Mouse (Mus musculus) forebrain, embryonic 14.5 days (tissue): ENCODE measurements around the gene Ugt1a10. TPM values are rescaled to one million over a fixed set of nuclear protein-coding genes. Genes with fewer than 3 reads are reported as not detected.
"Not testable (repeated sequence)": the region's sequence is repeated elsewhere in the genome, so short reads cannot be mapped to it uniquely, and the experiment has no call there.

Experiments used
- ATAC-seq: fragments of 200-750 bp; cut with Nextera tagmentation; 2 replicates; pipeline ENCODE4 v1.8.0; 2017; ENCODE audit warnings: mild to moderate bottlenecking, moderate library complexity
- DNase-seq: peaks from one replicate; pipeline ENCODE4 v3.0.0-alpha.2; 2015; ENCODE audit warnings: low spot score
- H3K27ac ChIP-seq: fragments of 300-500 bp; sonication (generic); 2 replicates; pipeline ENCODE4 v1.5.1; 2014; ENCODE audit warnings: low read depth, mild to moderate bottlenecking, control low read depth, low read length, moderate library complexity
- H3K27me3 ChIP-seq: fragments of 300-500 bp; sonication (generic); replicated peaks from 2 replicates; pipeline ENCODE4 v1.6.1; 2014; ENCODE audit warnings: low read length, control low read depth, mixed read lengths; ENCODE audit not compliant: control insufficient read depth, insufficient read depth
- H3K36me3 ChIP-seq: fragments of 300-500 bp; sonication (generic); 2 replicates; pipeline ENCODE4 v1.6.1; 2014; ENCODE audit warnings: low read length, control low read depth; ENCODE audit not compliant: control insufficient read depth, insufficient read depth
- H3K4me1 ChIP-seq: fragments of 300-500 bp; sonication (generic); 2 replicates; pipeline ENCODE4 v1.6.1; 2014; ENCODE audit warnings: antibody characterized with exemption, low read length, control low read depth; ENCODE audit not compliant: control insufficient read depth, insufficient read depth
- H3K4me2 ChIP-seq: fragments of 300-500 bp; sonication (generic); 2 replicates; pipeline ENCODE4 v1.6.1; 2014; ENCODE audit warnings: mild to moderate bottlenecking, control low read depth, low read length
- H3K4me3 ChIP-seq: fragments of 300-500 bp; sonication (generic); 2 replicates; pipeline ENCODE4 v1.5.1; 2014; ENCODE audit warnings: low read depth, low read length, control low read depth
- H3K9ac ChIP-seq: fragments of 300-500 bp; sonication (generic); 2 replicates; pipeline ENCODE4 v1.6.1; 2014; ENCODE audit warnings: mild to moderate bottlenecking, low read length, control low read depth, moderate library complexity
- H3K9me3 ChIP-seq: fragments of 300-500 bp; sonication (generic); replicated peaks from 2 replicates; pipeline ENCODE4 v1.6.1; 2016; ENCODE audit warnings: low read length, control low read depth, mixed read lengths; ENCODE audit not compliant: control insufficient read depth
- WGBS: fragments of 180-500 bp; shearing (Covaris S2); extraction: QIAGEN DNeasy Blood & Tissue Kit; methylation state at CpG from one replicate; pipeline ENCODE4 v1.1.7; 2014; 5-methylcytosine and 5-hydroxymethylcytosine counted together
- polyA plus RNA-seq: library from polyadenylated mRNA; unstranded; fragments of >200 nt; fragmentation: Nextera tagmentation; extraction: Ambion mirVana; gene quantifications from 2 replicates; pipeline ENCODE4 v1.2.1, GENCODE M21; 2014

Ugt1a10 gene
- polyA plus RNA-seq, 1 experiment from 2014 or later = not detected

DNA sequence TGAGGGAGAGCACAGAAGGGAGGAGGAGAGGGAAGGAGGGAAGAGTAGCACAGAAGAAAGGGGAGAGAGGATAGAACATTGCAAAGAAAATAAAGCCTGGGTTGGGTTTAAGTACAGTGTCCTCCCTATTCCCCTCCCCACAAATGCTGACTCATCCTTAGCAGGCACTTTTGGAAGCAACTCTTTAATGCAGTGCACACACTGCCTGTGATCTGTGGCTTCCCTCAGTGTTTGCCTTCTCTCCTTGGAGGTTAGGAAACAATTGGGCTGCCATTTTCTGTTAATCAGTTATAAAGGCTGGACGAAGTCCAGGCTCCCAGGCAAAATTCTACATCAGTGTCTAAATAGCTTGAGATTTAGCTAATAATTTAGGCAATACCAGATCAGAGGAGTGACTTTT is 85.3 kb downstream of the Ugt1a10 start:
- H3K27ac ChIP-seq, DNase-seq, H3K9ac ChIP-seq, H3K36me3 ChIP-seq, ATAC-seq, H3K9me3 ChIP-seq, H3K4me2 ChIP-seq, H3K4me1 ChIP-seq, H3K27me3 ChIP-seq, H3K4me3 ChIP-seq: not testable (repeated sequence)
- WGBS = 33% methylated on average over 1 of the region's 1 CpGs

DNA sequence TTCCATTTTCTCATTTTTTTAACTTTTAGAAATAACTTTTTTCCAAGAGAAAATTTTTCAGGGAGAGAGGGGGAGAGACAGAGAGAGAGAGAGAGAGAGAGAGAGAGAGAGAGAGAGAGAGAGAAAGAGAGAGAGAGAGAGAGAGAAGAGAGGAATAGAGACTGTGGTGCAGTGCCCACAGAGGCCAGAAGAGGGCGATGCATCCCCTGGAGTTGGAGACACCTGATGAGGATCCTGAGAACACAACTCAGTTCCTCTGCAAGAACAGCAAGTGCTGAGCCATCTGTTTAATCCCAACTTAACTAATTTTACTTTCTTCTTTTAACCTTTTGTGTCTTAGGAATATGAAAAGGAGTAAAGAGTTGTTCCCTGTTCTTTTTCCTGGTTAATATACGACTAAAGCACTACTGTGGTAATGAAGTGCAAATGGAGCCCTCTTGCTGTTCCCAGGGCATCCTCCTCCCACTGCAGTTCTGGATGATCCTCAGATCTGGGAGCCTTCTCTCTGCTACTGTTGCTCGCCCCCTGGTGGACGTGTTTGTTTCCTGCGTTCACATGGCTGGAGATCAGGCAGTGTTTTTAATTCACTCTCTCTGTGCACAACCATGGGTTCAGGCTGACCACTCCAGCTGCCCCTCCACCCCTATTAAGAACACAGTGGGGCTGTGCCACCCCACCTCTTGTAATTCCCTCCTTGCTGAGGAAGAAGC is 88.9 kb downstream of the Ugt1a10 start:
- not testable (repeated sequence) for H3K27me3 ChIP-seq, H3K4me3 ChIP-seq, H3K4me1 ChIP-seq, H3K9ac ChIP-seq, H3K9me3 ChIP-seq, H3K27ac ChIP-seq, H3K4me2 ChIP-seq, ATAC-seq, H3K36me3 ChIP-seq
- WGBS = 0% methylated on average over 4 of the region's 5 CpGs
- peak; percentile 6 for DNase-seq

DNA sequence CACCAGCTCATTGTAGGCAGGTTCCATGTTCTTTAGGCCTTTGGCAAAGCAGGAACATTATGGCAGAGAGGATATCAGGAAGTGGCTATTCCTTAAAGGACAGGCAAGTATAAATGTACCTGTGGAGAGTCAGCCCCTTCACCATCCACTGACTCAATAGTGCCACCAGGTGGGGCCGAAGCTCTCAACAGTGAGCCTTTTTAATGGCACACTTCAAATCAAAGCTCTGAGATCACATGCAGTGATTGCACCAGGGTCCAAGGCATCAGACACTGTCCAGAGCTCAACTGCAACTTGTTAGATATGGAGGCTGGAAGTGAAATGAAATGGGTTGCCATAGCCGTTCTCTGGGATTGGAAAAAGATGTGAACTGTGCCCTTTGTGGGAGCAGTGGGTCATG is 90.1 kb downstream of the Ugt1a10 start:
- not testable (repeated sequence) for H3K4me2 ChIP-seq, H3K9me3 ChIP-seq, H3K36me3 ChIP-seq, H3K27ac ChIP-seq, H3K27me3 ChIP-seq, ATAC-seq, H3K9ac ChIP-seq, H3K4me1 ChIP-seq, H3K4me3 ChIP-seq
- 71% methylated on average over 2 of the region's 2 CpGs for WGBS
- DNase-seq = peak; percentile 14

DNA sequence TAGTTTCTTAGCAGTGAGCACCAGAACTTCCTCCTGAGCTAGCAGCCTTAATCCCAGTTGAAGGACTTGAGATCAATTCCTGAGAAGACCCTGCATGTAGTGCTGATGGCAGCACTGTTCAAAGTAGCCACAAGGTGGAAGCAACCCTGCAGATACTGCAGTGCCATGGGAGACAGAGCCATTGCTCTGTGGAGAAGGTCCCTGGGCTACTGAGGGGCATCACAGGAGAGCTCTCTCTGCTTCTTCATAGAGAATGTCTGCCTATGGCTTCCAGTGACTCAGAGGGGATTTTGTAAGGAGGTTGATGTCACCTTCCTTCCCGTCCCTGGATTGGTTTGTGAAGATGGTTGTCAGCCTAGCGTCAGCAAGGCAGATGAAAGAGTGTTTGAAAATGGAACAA is 94.9 kb downstream of the Ugt1a10 start:
- not testable (repeated sequence) for H3K4me2 ChIP-seq, H3K4me1 ChIP-seq, DNase-seq, H3K36me3 ChIP-seq, H3K27ac ChIP-seq, H3K27me3 ChIP-seq, H3K9me3 ChIP-seq, H3K4me3 ChIP-seq, H3K9ac ChIP-seq, ATAC-seq
- 67% methylated on average over 2 of the region's 2 CpGs for WGBS

DNA sequence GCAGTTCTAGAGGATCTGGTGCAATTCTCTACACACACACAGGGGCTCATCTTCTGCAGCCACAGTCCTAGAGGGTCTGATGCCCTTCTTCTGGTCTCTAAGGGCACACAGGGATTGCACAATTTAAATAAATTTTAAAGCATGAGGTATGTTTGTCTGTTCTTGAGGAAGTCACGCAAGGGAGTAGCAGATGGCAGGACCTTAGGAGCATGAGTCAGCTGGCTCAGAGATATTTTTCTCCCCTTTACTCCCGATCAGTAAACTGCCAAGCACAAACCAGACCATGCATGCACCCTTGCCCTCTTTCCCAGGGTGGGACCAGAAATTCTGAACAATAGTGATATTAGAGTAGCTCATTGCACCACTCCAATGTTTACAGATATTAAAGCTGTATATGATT is 103.2 kb downstream of the Ugt1a10 start:
- DNase-seq = no peak
- H3K27me3 ChIP-seq = no peaks in the 10 kb centered on the region
- H3K9ac ChIP-seq = no peak overlapping the region
- no peak overlapping the region for H3K4me3 ChIP-seq
- no peak for ATAC-seq
- 90% methylated on average over 2 of the region's 2 CpGs for WGBS
- H3K9me3 ChIP-seq = no peaks in the 10 kb centered on the region
- no peaks in the 10 kb centered on the region for H3K36me3 ChIP-seq
- no peak overlapping the region for H3K27ac ChIP-seq
- H3K4me1 ChIP-seq = no peaks in the 10 kb centered on the region
- H3K4me2 ChIP-seq = no peak overlapping the region

DNA sequence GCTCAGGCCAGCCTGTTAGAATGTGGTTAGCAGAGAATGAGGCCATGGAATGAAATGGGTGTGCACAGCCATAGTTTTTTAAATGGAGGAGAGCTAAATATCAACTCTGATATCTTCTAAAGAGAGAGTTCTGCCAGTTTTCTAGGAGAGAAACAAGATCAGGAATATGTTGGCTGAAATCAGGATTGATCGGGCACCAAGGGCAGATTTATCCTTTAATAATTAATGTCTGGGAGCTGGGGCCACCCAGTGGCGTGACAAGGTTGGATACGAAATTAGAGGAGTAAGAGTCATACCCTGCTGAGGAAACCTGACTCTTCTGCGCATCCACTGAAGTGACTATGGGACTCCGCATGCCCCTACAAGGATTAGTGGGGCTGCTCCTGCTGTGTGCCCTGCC is 110.5 kb downstream of the Ugt1a10 start, which contains the start of gene Ugt1a5:
Gene Ugt1a5 (plus strand): TSS at position 302 of the 400 bp plus-strand sequence.
- Histone ChIP-seq H3K4me2 (no peak within 1 kb of the TSS), H3K27ac (no peak within 1 kb of the TSS), H3K36me3 (no peaks in the 10 kb centered on the region), H3K27me3 (no peaks in the 10 kb centered on the region), H3K4me1 (no peaks in the 10 kb centered on the region), H3K9ac (no peak within 1 kb of the TSS), H3K4me3 (no peak within 1 kb of the TSS), H3K9me3 (no peaks in the 10 kb centered on the region)
- 82% methylated on average over 5 of the region's 5 CpGs for WGBS
- DNase-seq (no peak), ATAC-seq (no peak)

DNA sequence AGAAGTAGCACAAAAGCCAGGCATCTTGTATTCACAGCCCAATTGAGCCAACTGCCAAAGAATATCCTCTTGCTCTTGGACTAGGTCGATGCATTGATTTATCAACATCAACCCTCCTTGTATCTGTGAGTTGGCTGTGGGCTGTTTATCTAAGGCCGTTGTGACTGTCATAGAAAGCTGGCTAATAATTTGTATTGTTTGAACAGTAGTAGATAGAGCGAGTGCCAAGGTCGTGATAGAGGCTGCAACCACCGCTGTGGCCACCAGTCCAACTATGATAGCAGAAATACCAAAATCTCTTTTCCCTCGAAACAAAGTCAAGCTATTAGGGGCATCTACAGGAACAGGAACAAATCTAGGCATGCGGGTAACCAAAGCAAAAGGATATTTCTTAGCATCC is 117.0 kb downstream of the Ugt1a10 start:
- H3K4me2 ChIP-seq, ATAC-seq, H3K9ac ChIP-seq, DNase-seq, H3K27me3 ChIP-seq, H3K4me1 ChIP-seq, H3K4me3 ChIP-seq, H3K36me3 ChIP-seq, H3K27ac ChIP-seq, H3K9me3 ChIP-seq: not testable (repeated sequence)
- 91% methylated on average over 5 of the region's 7 CpGs for WGBS

DNA sequence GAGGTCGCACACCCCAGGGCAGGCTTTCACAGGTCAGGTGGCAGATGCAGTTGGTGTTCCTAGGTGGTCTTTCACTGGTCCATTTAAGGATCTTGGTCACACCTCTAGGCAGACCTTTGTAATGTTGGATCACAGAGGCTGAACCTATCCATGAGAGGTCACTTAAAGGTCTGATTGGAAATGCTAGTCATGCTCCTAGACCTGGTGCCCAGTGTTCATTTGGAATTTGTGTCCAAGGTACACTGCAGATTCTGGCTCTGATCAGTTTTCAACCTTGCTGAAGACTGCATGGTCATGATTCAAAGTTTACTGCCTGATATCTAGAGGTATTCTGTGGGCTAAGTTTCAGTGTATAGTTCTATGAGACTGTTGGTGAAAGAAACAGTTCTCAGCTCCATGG is 124.5 kb downstream of the Ugt1a10 start:
- Histone ChIP-seq H3K9me3 (peaks cover 6% of the 10 kb centered on the region; the same call in 1 of the 2 replicates), H3K4me2 (no peak overlapping the region), H3K27ac (no peak overlapping the region), H3K27me3 (no peaks in the 10 kb centered on the region), H3K4me3 (no peak overlapping the region), H3K4me1 (no peaks in the 10 kb centered on the region), H3K9ac (no peak overlapping the region), H3K36me3 (no peaks in the 10 kb centered on the region)
- ATAC-seq = no peak
- no peak for DNase-seq
- WGBS = 95% methylated on average over 1 of the region's 1 CpGs

DNA sequence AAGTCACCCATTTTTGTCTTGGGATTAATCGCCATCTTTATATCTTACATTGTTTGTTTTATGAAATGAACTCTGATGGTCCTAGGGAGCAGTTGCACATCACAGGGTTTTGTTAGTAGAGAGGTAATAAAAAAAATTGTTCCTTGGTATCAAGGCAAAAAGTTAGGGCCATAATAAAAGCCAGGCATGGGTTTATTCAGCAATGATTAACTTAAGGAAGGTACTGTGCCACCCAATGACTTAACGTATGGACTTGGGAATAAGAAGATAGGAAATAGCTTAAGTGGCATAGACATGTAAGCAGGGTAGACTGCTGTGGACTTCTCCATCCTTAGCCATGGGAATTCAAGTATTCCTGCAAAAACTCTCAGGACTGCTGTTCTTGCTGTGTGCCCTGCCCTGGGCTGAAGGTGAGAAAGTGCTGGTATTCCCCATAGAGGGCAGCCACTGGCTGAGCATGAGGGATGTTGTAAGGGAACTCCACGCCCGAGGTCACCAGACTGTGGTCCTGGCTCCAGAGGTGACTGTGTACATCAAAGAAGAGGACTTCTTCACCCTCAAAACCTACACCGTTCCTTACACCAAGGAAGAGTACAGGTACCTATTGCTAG is 131.2 kb downstream of the Ugt1a10 start:
- Histone ChIP-seq H3K4me1 (no peaks in the 10 kb centered on the region), H3K4me2 (no peak overlapping the region), H3K9ac (no peak overlapping the region), H3K36me3 (no peaks in the 10 kb centered on the region), H3K27me3 (no peaks in the 10 kb centered on the region), H3K27ac (no peak overlapping the region), H3K4me3 (no peak overlapping the region), H3K9me3 (no peaks in the 10 kb centered on the region)
- no peak for ATAC-seq
- 90% methylated on average over 5 of the region's 5 CpGs for WGBS
- no peak for DNase-seq
